Mouse (Mus musculus) liver (tissue): ENCODE data around the gene Ehd2.

Experiments
- DNase-seq: peaks from one replicate; pipeline ENCODE4 v3.0.0-alpha.2; 2020; ENCODE audit warnings: mixed read lengths

Ehd2 gene

DNA sequence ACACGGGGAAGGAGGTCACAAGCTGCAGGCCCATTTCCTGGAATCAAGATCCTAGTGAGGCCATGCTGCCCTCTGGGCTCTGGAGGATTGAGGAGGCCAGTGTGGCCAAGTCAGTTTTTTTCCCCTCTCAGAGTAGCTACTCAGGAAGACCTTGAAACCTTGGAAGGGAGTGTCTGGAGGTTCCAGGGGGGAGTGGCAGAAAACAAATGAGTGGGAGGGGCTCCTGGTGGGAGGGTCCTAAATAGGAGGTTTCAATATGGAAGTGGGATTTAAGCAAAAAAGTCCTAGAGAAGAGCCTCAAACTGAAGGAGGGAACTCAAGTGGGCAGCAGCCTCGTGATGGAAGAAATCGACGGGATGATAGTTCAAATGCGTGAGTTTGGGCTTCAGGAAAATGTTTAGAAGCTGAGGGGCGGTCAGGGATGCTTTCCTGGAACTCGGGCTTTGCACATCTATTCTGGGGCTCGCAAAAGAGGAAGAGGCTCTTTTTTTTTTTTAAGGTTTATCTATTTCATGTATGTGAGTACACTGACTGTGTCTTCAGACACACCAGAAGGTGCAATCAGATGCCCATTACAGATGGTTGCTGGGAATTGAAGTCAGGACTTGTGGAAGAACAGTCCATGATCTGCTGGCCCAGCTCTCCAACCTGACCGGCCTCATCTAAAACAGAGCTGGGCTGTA lies 65.9 kb downstream of the Ehd2 start:
- DNase-seq, result no peak
